Mouse (Mus musculus): ENCODE measurements around the gene Best2. TPM values are rescaled to one million over a fixed set of nuclear protein-coding genes. Genes with fewer than 3 reads are reported as not detected.

Gene Best2
- polyA plus RNA-seq, 1 experiment from 2014 or later: 0.14 TPM

- Histone ChIP-seq H3K9me3 (no peaks in the 10 kb centered on the region), H3K4me3 (replicated peaks) (peak within 1 kb of the TSS; percentile 70), H3K27me3 (replicated peaks) (no peaks in the 10 kb centered on the region), H3K36me3 (peaks cover 19% of the 10 kb centered on the region; the same call in 1 of the 2 replicates), H3K9ac (peak within 1 kb of the TSS; percentile 94), H3K27ac (peak within 1 kb of the TSS; percentile 89), H3K4me1 (replicated peaks) (peaks cover 29% of the 10 kb centered on the region), H3K4me2 (replicated peaks) (peak within 1 kb of the TSS; percentile 81)
- WGBS: under 1% methylated on average over 56 of the region's 56 CpGs
- peak; percentile 82 for ATAC-seq
Measured at GRCm38 (mm10) chr8:84969241-84970134, 44.8 kb downstream of the Best2 start, which contains the start of the genes Gm49661, Prdx2 and Rnaseh2a. Gene Gm49661, minus strand, starts transcription at chr8:84969433. Gene Prdx2, plus strand, starts transcription at chr8:84969587. Gene Rnaseh2a, minus strand, starts transcription at chr8:84969767.

GRCm38 (mm10) chr8:84968650-84969049 is 45.7 kb downstream of the Best2 start:
- peaks cover 19% of the 10 kb centered on the region; the same call in 1 of the 2 replicates for H3K36me3 ChIP-seq
- H3K27me3 ChIP-seq (replicated peaks): no peaks in the 10 kb centered on the region
- WGBS: 2% methylated on average over 2 of the region's 2 CpGs
- ATAC-seq: no peak
- H3K9ac ChIP-seq: peak overlapping the region; percentile 94
- H3K4me3 ChIP-seq (replicated peaks): peak overlapping the region; percentile 70
- peak overlapping the region; percentile 89 for H3K27ac ChIP-seq
- peak overlapping the region; percentile 81 for H3K4me2 ChIP-seq (replicated peaks)
- H3K4me1 ChIP-seq (replicated peaks): peaks cover 27% of the 10 kb centered on the region
- no peaks in the 10 kb centered on the region for H3K9me3 ChIP-seq

- H3K9ac ChIP-seq: no peak overlapping the region
- H3K4me3 ChIP-seq (replicated peaks): no peak overlapping the region
- no peak overlapping the region for H3K27ac ChIP-seq
- H3K36me3 ChIP-seq: peaks cover 13% of the 10 kb centered on the region; the same call in 1 of the 2 replicates
- 88% methylated on average over 13 of the region's 13 CpGs for WGBS
- ATAC-seq: no peak
- H3K4me1 ChIP-seq (replicated peaks): peaks cover 27% of the 10 kb centered on the region
- H3K27me3 ChIP-seq (replicated peaks): no peaks in the 10 kb centered on the region
- H3K4me2 ChIP-seq (replicated peaks): no peak overlapping the region
- no peaks in the 10 kb centered on the region for H3K9me3 ChIP-seq
Measured at GRCm38 (mm10) chr8:84967532-84968304, 46.6 kb downstream of the Best2 start.

- H3K9me3 ChIP-seq: no peaks in the 10 kb centered on the region
- ATAC-seq: 0 out of 2 replicates have a peak, but pooled peaks have one; percentile 0
- 25% methylated on average over 3 of the region's 3 CpGs for WGBS
- H3K36me3 ChIP-seq: peaks cover 11% of the 10 kb centered on the region; the same call in 1 of the 2 replicates
- H3K27ac ChIP-seq: peak overlapping the region; percentile 25; the same call in 1 of the 2 replicates
- H3K4me3 ChIP-seq (replicated peaks): no peak overlapping the region
- no peak overlapping the region for H3K9ac ChIP-seq
- H3K27me3 ChIP-seq (replicated peaks): no peaks in the 10 kb centered on the region
- peak overlapping the region; percentile 93 for H3K4me2 ChIP-seq (replicated peaks)
- peaks cover 27% of the 10 kb centered on the region for H3K4me1 ChIP-seq (replicated peaks)
Measured at GRCm38 (mm10) chr8:84966603-84967002, 47.7 kb downstream of the Best2 start.

- under 1% methylated on average over 41 of the region's 41 CpGs for WGBS
- no peaks in the 10 kb centered on the region for H3K9me3 ChIP-seq
- 0 out of 2 replicates have a peak, but pooled peaks cover 3% of the 10 kb centered on the region for H3K36me3 ChIP-seq
- peak; percentile 89 for ATAC-seq
- H3K27ac ChIP-seq: peak overlapping the region; percentile 83
- H3K4me3 ChIP-seq (replicated peaks): peak overlapping the region; percentile 74
- H3K9ac ChIP-seq: peak overlapping the region; percentile 69
- peaks cover 22% of the 10 kb centered on the region for H3K4me1 ChIP-seq (replicated peaks)
- no peaks in the 10 kb centered on the region for H3K27me3 ChIP-seq (replicated peaks)
- H3K4me2 ChIP-seq (replicated peaks): peak overlapping the region; percentile 93
Measured at GRCm38 (mm10) chr8:84965731-84966291, 48.5 kb downstream of the Best2 start.

GRCm38 (mm10) chr8:84963952-84964351 is 50.4 kb downstream of the Best2 start:
- H3K27me3 ChIP-seq (replicated peaks): no peaks in the 10 kb centered on the region
- no peaks in the 10 kb centered on the region for H3K9me3 ChIP-seq
- H3K36me3 ChIP-seq: 0 out of 2 replicates have a peak, but pooled peaks cover 11% of the 10 kb centered on the region
- H3K4me3 ChIP-seq (replicated peaks): no peak overlapping the region
- H3K27ac ChIP-seq: no peak overlapping the region
- no peak overlapping the region for H3K4me2 ChIP-seq (replicated peaks)
- H3K9ac ChIP-seq: no peak overlapping the region
- WGBS: 82% methylated on average over 4 of the region's 4 CpGs
- peaks cover 18% of the 10 kb centered on the region for H3K4me1 ChIP-seq (replicated peaks)
- no peak for ATAC-seq

- Histone ChIP-seq H3K27ac (no peak overlapping the region), H3K27me3 (replicated peaks) (no peaks in the 10 kb centered on the region), H3K9me3 (no peaks in the 10 kb centered on the region), H3K4me1 (replicated peaks) (peaks cover under 1% of the 10 kb centered on the region; the same call in 1 of the 2 replicates), H3K4me2 (replicated peaks) (no peak overlapping the region), H3K36me3 (peaks cover 16% of the 10 kb centered on the region; the same call in 1 of the 2 replicates), H3K9ac (no peak overlapping the region), H3K4me3 (replicated peaks) (no peak overlapping the region)
- ATAC-seq: no peak
- WGBS: 90% methylated on average over 7 of the region's 7 CpGs
Measured at GRCm38 (mm10) chr8:84959811-84960210, 54.5 kb downstream of the Best2 start.

Other genes starting within 250 kb of the Best2 start
- gene Nfix, start 214.2 kb downstream of the Best2 start, polyA plus RNA-seq (2015; fragmentation: Nextera tagmentation; extraction: Ambion mirVana): 14.2 and 14.8 TPM in 2 replicates
- gene Dand5, start 191.7 kb downstream of the Best2 start, polyA plus RNA-seq (2015; fragmentation: Nextera tagmentation; extraction: Ambion mirVana): 4.5 and 5.3 TPM in 2 replicates
- gene Gadd45gip1, start 183.0 kb downstream of the Best2 start, polyA plus RNA-seq (2015; fragmentation: Nextera tagmentation; extraction: Ambion mirVana): 61.7 and 62.6 TPM in 2 replicates
- gene Rad23a, start 173.9 kb downstream of the Best2 start, polyA plus RNA-seq (2015; fragmentation: Nextera tagmentation; extraction: Ambion mirVana): 102 and 106 TPM in 2 replicates
- gene Calr, start 167.6 kb downstream of the Best2 start, polyA plus RNA-seq (2015; fragmentation: Nextera tagmentation; extraction: Ambion mirVana): 1,038 and 1,157 TPM in 2 replicates
- gene Farsa, start 157.5 kb downstream of the Best2 start, polyA plus RNA-seq (2015; fragmentation: Nextera tagmentation; extraction: Ambion mirVana): 83.1 and 92.7 TPM in 2 replicates
- 49.9 and 54.4 TPM in 2 replicates for gene Syce2, start 142.4 kb downstream of the Best2 start, polyA plus RNA-seq (2015; fragmentation: Nextera tagmentation; extraction: Ambion mirVana)
- 42.8 and 49.2 TPM in 2 replicates for gene Gcdh, start 120.6 kb downstream of the Best2 start, polyA plus RNA-seq (2015; fragmentation: Nextera tagmentation; extraction: Ambion mirVana)
- 6.4 and 7.7 TPM in 2 replicates for gene Klf1, start 112.6 kb downstream of the Best2 start, polyA plus RNA-seq (2015; fragmentation: Nextera tagmentation; extraction: Ambion mirVana)
- 8.7 and 10.2 TPM in 2 replicates for gene Dnase2a, start 106.0 kb downstream of the Best2 start, polyA plus RNA-seq (2015; fragmentation: Nextera tagmentation; extraction: Ambion mirVana)
- gene Mast1, start 77.2 kb downstream of the Best2 start, polyA plus RNA-seq (2015; fragmentation: Nextera tagmentation; extraction: Ambion mirVana): 1.6 TPM in 2 replicates
- 0.31 and 0.51 TPM in 2 replicates for gene Rtbdn, start 67.5 kb downstream of the Best2 start, polyA plus RNA-seq (2015; fragmentation: Nextera tagmentation; extraction: Ambion mirVana)
- not detected in 2 replicates for gene Gm49661, start 45.1 kb downstream of the Best2 start, polyA plus RNA-seq (2015; fragmentation: Nextera tagmentation; extraction: Ambion mirVana)
- 581 and 615 TPM in 2 replicates for gene Prdx2, start 44.9 kb downstream of the Best2 start, polyA plus RNA-seq (2015; fragmentation: Nextera tagmentation; extraction: Ambion mirVana)
- gene Rnaseh2a, start 44.8 kb downstream of the Best2 start, polyA plus RNA-seq (2015; fragmentation: Nextera tagmentation; extraction: Ambion mirVana): 116 and 117 TPM in 2 replicates
- 28.4 and 30.7 TPM in 2 replicates for gene Junb, start 35.8 kb downstream of the Best2 start, polyA plus RNA-seq (2015; fragmentation: Nextera tagmentation; extraction: Ambion mirVana)
- 68.7 and 75.8 TPM in 2 replicates for gene Hook2, start 23.9 kb downstream of the Best2 start, polyA plus RNA-seq (2015; fragmentation: Nextera tagmentation; extraction: Ambion mirVana)
- gene Asna1, start 10.8 kb upstream of the Best2 start, polyA plus RNA-seq (2015; fragmentation: Nextera tagmentation; extraction: Ambion mirVana): 125 and 130 TPM in 2 replicates
- 110 and 113 TPM in 2 replicates for gene Trir, start 12.3 kb upstream of the Best2 start, polyA plus RNA-seq (2015; fragmentation: Nextera tagmentation; extraction: Ambion mirVana)
- 28.1 and 29.4 TPM in 2 replicates for gene Tnpo2, start 22.4 kb upstream of the Best2 start, polyA plus RNA-seq (2015; fragmentation: Nextera tagmentation; extraction: Ambion mirVana)
- gene Fbxw9, start 45.5 kb upstream of the Best2 start, polyA plus RNA-seq (2015; fragmentation: Nextera tagmentation; extraction: Ambion mirVana): 25.2 and 27.4 TPM in 2 replicates
- not detected in 2 replicates for gene Gm5741, start 53.5 kb upstream of the Best2 start, polyA plus RNA-seq (2015; fragmentation: Nextera tagmentation; extraction: Ambion mirVana)
- 56.6 and 57.5 TPM in 2 replicates for gene Dhps, start 57.2 kb upstream of the Best2 start, polyA plus RNA-seq (2015; fragmentation: Nextera tagmentation; extraction: Ambion mirVana)
- gene Wdr83os, start 66.2 kb upstream of the Best2 start, polyA plus RNA-seq (2015; fragmentation: Nextera tagmentation; extraction: Ambion mirVana): 133 and 151 TPM in 2 replicates
- gene Wdr83, start 66.8 kb upstream of the Best2 start, polyA plus RNA-seq (2015; fragmentation: Nextera tagmentation; extraction: Ambion mirVana): 35.7 and 42.9 TPM in 2 replicates
- gene Man2b1, start 68.7 kb upstream of the Best2 start, polyA plus RNA-seq (2015; fragmentation: Nextera tagmentation; extraction: Ambion mirVana): 55.4 and 55.7 TPM in 2 replicates
- gene Zfp791, start 108.6 kb upstream of the Best2 start, polyA plus RNA-seq (2015; fragmentation: Nextera tagmentation; extraction: Ambion mirVana): 2.7 TPM in 2 replicates
- not detected in 2 replicates for gene Cks1brt, start 137.4 kb upstream of the Best2 start, polyA plus RNA-seq (2015; fragmentation: Nextera tagmentation; extraction: Ambion mirVana)
- gene Olfr371, start 211.5 kb upstream of the Best2 start, polyA plus RNA-seq (2015; fragmentation: Nextera tagmentation; extraction: Ambion mirVana): not detected in 2 replicates

Data from intestine, embryonic 15.5 days (tissue).